Mouse (Mus musculus): ENCODE results near the gene Rab40b. TPM values are rescaled to one million over a fixed set of nuclear protein-coding genes. Genes with fewer than 3 reads are reported as not detected.

Gene Rab40b
- polyA plus RNA-seq (2014; fragmentation: Illumina TruSeq; extraction: RNeasy Lipid Tissue Mini Kit (QIAGEN cat#74804); ENCODE audit: low read depth, low replicate concordance): 10.3 TPM

GRCm38 (mm10) chr11:121387750-121388553 is at the start of gene Rab40b:
TSS of gene Rab40b (minus strand) at chr11:121388251.

GRCm38 (mm10) chr11:121434156-121435155 is 46.4 kb upstream of the Rab40b start, which contains the start of gene Fn3k:
TSS of gene Fn3k (plus strand) at chr11:121434913.

GRCm38 (mm10) chr11:121420830-121421552 is 32.9 kb upstream of the Rab40b start, which contains the start of gene Fn3krp:
TSS of gene Fn3krp (plus strand) at chr11:121421401.

GRCm38 (mm10) chr11:121354091-121354707 is 33.9 kb downstream of the Rab40b start, which contains the start of gene Wdr45b:
TSS of gene Wdr45b (minus strand) at chr11:121354445.

Other genes starting within 250 kb of the Rab40b start
- gene Tex19.1, start 242.1 kb downstream of the Rab40b start, polyA plus RNA-seq (2014; fragmentation: Illumina TruSeq; extraction: RNeasy Lipid Tissue Mini Kit (QIAGEN cat#74804); ENCODE audit: low read depth, low replicate concordance): not detected
- not detected for gene Uts2r, start 228.0 kb downstream of the Rab40b start, polyA plus RNA-seq (2014; fragmentation: Illumina TruSeq; extraction: RNeasy Lipid Tissue Mini Kit (QIAGEN cat#74804); ENCODE audit: low read depth, low replicate concordance)
- gene Hexdc, start 183.8 kb downstream of the Rab40b start, polyA plus RNA-seq (2014; fragmentation: Illumina TruSeq; extraction: RNeasy Lipid Tissue Mini Kit (QIAGEN cat#74804); ENCODE audit: low read depth, low replicate concordance): 6.6 TPM
- gene Ogfod3, start 183.5 kb downstream of the Rab40b start, polyA plus RNA-seq (2014; fragmentation: Illumina TruSeq; extraction: RNeasy Lipid Tissue Mini Kit (QIAGEN cat#74804); ENCODE audit: low read depth, low replicate concordance): 3.3 TPM
- gene Cybc1, start 158.9 kb downstream of the Rab40b start, polyA plus RNA-seq (2014; fragmentation: Illumina TruSeq; extraction: RNeasy Lipid Tissue Mini Kit (QIAGEN cat#74804); ENCODE audit: low read depth, low replicate concordance): 11.7 TPM
- 12.0 TPM for gene Narf, start 151.0 kb downstream of the Rab40b start, polyA plus RNA-seq (2014; fragmentation: Illumina TruSeq; extraction: RNeasy Lipid Tissue Mini Kit (QIAGEN cat#74804); ENCODE audit: low read depth, low replicate concordance)
- gene Foxk2, start 128.3 kb downstream of the Rab40b start, polyA plus RNA-seq (2014; fragmentation: Illumina TruSeq; extraction: RNeasy Lipid Tissue Mini Kit (QIAGEN cat#74804); ENCODE audit: low read depth, low replicate concordance): 25.8 TPM
- gene Wdr45b, start 33.8 kb downstream of the Rab40b start, polyA plus RNA-seq (2014; fragmentation: Illumina TruSeq; extraction: RNeasy Lipid Tissue Mini Kit (QIAGEN cat#74804); ENCODE audit: low read depth, low replicate concordance): 97.2 TPM
- gene Fn3krp, start 33.1 kb upstream of the Rab40b start, polyA plus RNA-seq (2014; fragmentation: Illumina TruSeq; extraction: RNeasy Lipid Tissue Mini Kit (QIAGEN cat#74804); ENCODE audit: low read depth, low replicate concordance): 10.2 TPM
- gene Fn3k, start 46.7 kb upstream of the Rab40b start, polyA plus RNA-seq (2014; fragmentation: Illumina TruSeq; extraction: RNeasy Lipid Tissue Mini Kit (QIAGEN cat#74804); ENCODE audit: low read depth, low replicate concordance): 0.41 TPM
- gene Tbcd, start 63.7 kb upstream of the Rab40b start, polyA plus RNA-seq (2014; fragmentation: Illumina TruSeq; extraction: RNeasy Lipid Tissue Mini Kit (QIAGEN cat#74804); ENCODE audit: low read depth, low replicate concordance): 31.0 TPM
- gene Zfp750, start 131.1 kb upstream of the Rab40b start, polyA plus RNA-seq (2014; fragmentation: Illumina TruSeq; extraction: RNeasy Lipid Tissue Mini Kit (QIAGEN cat#74804); ENCODE audit: low read depth, low replicate concordance): 0.58 TPM

Measured in adrenal gland, adult 10 weeks (tissue).